Mouse (Mus musculus): ENCODE data around the gene Kcne1. TPM values are rescaled to one million over a fixed set of nuclear protein-coding genes. Genes with fewer than 3 reads are reported as not detected.

Kcne1 gene
- total and polyA plus RNA-seq, 3 experiments = not detected

- H3K9ac ChIP-seq (ENCODE audit: control insufficient read depth, low read depth, low read length, poor library complexity, severe bottlenecking) = no peak overlapping the region
- TF ChIP-seq POLR2A (IDR thresholded peaks at IDR 0.05; ENCODE audit: control insufficient read depth in 1 of 2, insufficient read depth in 1 of 2, low read depth in 1 of 2, low read length in 2 of 2, poor library complexity in 1 of 2) = no peak
- no peak for TF ChIP-seq ETS1 (IDR thresholded peaks at IDR 0.05; ENCODE audit: low read depth, low read length)
- TF ChIP-seq TAL1 (IDR thresholded peaks at IDR 0.05; ENCODE audit: low read length) = no peak
- no peak for TF ChIP-seq SIN3A (IDR thresholded peaks at IDR 0.05; ENCODE audit: low read length)
- DNase-seq (ENCODE audit: low read depth, low spot score) = no peak
- H3K4me1 ChIP-seq (ENCODE audit: control insufficient read depth in 1 of 2, insufficient read depth in 2 of 2, low read length in 2 of 2) = peaks cover 0 to 12% of the 10 kb centered on the region in 2 experiments; a peak in 2 of 4 replicates
- no peaks in the 10 kb centered on the region for H3K9me3 ChIP-seq (replicated peaks; ENCODE audit: insufficient read depth, low read length)
- H3K27me3 ChIP-seq (ENCODE audit: control insufficient read depth in 1 of 2, insufficient read depth in 2 of 2, low read length in 2 of 2) = peaks cover 0 to 4% of the 10 kb centered on the region in 2 experiments; a peak in 2 of 4 replicates
- no peak overlapping the region for H3K27ac ChIP-seq (ENCODE audit: control insufficient read depth, low read depth, low read length)
- peaks cover 0 to 6% of the 10 kb centered on the region in 2 experiments; a peak in 2 of 4 replicates for H3K36me3 ChIP-seq (ENCODE audit: control insufficient read depth in 1 of 2, insufficient read depth in 2 of 2, low read length in 2 of 2)
- no peaks in the 10 kb centered on the region for H3K79me2 ChIP-seq (ENCODE audit: control insufficient read depth, insufficient read depth, low read length, poor library complexity)
- no peak overlapping the region for H3K4me3 ChIP-seq (ENCODE audit: control insufficient read depth in 1 of 2, insufficient read depth in 1 of 2, low read depth in 2 of 2, low read length in 2 of 2)
Observed at GRCm38 (mm10) chr16:92353295-92353694, 6.0 kb downstream of the Kcne1 start.

DNA sequence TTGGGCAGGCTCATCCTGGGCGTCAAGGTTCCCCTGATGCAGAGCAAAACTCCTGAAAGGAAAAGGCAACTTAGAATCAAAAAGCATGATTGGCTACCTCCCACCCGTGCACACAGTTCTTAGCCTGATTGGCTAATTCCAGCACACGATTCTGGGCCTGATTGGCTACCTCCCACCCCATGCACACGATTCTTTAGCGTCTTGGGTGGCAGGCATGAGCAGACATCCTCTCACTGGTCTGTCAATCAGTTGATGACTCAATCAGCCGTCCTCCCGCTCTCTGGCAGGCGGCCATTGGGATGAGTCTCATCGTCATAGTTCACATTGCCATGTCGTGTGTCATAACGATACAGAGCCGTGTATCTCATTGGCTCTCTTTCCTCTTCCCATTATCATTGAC, 10.3 kb downstream of the Kcne1 start:
- TF ChIP-seq SMC3 (IDR thresholded peaks at IDR 0.05; ENCODE audit: low read depth, low read length) (no peak), MXI1 (IDR thresholded peaks at IDR 0.05; ENCODE audit: low read depth, low read length) (no peak), CTCF (IDR thresholded peaks at IDR 0.05 in 2 of 3, conservative IDR thresholded peaks at IDR 0.05 in 1 of 3; ENCODE audit: control insufficient read depth in 1 of 3, insufficient read depth in 1 of 3, low read depth in 2 of 3, low read length in 3 of 3, poor library complexity in 1 of 3, severe bottlenecking in 1 of 3) (no peak), ZC3H11A (IDR thresholded peaks at IDR 0.05; ENCODE audit: low read depth, low read length) (no peak), USF2 (IDR thresholded peaks at IDR 0.05; ENCODE audit: borderline replicate concordance in 1 of 2, insufficient read depth in 1 of 2, low read depth in 1 of 2, low read length in 2 of 2) (no peak), KAT2A (conservative IDR thresholded peaks at IDR 0.05; ENCODE audit: low read depth, low read length) (no peak), USF1 (IDR thresholded peaks at IDR 0.05; ENCODE audit: low read depth, low read length) (no peak), GATA1 (IDR thresholded peaks at IDR 0.05; ENCODE audit: low read depth, low read length) (no peak), JUND (IDR thresholded peaks at IDR 0.05; ENCODE audit: low read depth, low read length) (no peak), ZNF384 (IDR thresholded peaks at IDR 0.05; ENCODE audit: low read depth, low read length) (no peak)
- peaks cover 0 to 4% of the 10 kb centered on the region in 2 experiments; a peak in 2 of 4 replicates for H3K27me3 ChIP-seq (ENCODE audit: control insufficient read depth in 1 of 2, insufficient read depth in 2 of 2, low read length in 2 of 2)
- H3K36me3 ChIP-seq (ENCODE audit: control insufficient read depth in 1 of 2, insufficient read depth in 2 of 2, low read length in 2 of 2) = peaks cover 0 to 2% of the 10 kb centered on the region in 2 experiments; a peak in 1 of 4 replicates
- no peak overlapping the region for H3K27ac ChIP-seq (ENCODE audit: control insufficient read depth, low read depth, low read length)
- peaks cover 0 to 5% of the 10 kb centered on the region in 2 experiments; a peak in 3 of 4 replicates for H3K4me1 ChIP-seq (ENCODE audit: control insufficient read depth in 1 of 2, insufficient read depth in 2 of 2, low read length in 2 of 2)
- peak; percentile 20 for DNase-seq (ENCODE audit: low read depth, low spot score)
- no peaks in the 10 kb centered on the region for H3K79me2 ChIP-seq (ENCODE audit: control insufficient read depth, insufficient read depth, low read length, poor library complexity)
- no peaks in the 10 kb centered on the region for H3K9me3 ChIP-seq (replicated peaks; ENCODE audit: insufficient read depth, low read length)
- H3K4me3 ChIP-seq (ENCODE audit: control insufficient read depth in 1 of 2, insufficient read depth in 1 of 2, low read depth in 2 of 2, low read length in 2 of 2) = no peak overlapping the region
- H3K9ac ChIP-seq (ENCODE audit: control insufficient read depth, low read depth, low read length, poor library complexity, severe bottlenecking) = no peak overlapping the region

DNA sequence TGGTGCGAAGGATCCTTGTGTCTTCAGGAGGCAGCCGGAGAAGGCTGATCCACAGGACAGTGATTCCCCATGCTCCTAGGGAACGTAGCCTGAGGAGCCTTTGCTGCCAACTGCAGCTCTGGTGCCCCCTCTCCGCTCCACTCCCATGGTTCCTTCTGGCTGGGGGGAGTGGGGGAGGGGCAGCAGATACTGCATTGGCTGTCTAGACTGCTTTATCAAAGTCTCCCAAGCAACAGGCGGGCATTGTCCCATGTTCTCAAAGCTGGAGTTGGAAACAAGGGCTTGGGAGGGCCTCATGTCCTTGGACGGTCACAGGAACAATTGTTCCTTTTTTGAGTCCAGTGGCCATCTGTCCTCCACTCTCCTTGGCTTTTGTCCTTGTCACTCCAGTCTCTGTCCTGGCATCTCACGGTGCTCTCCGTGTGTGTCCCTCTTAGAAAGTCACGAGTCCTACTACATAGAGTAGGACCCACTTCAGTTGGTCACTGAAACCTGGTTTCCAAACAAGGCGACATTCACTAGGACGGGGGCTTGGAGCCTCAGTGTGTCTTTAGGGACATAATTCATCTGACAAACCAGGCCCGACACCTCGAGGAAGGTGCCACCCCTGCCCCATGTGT, 12.9 kb downstream of the Kcne1 start:
- Histone ChIP-seq H3K79me2 (ENCODE audit: control insufficient read depth, insufficient read depth, low read length, poor library complexity) (no peaks in the 10 kb centered on the region), H3K27ac (ENCODE audit: control insufficient read depth, low read depth, low read length) (no peak overlapping the region), H3K9me3 (replicated peaks; ENCODE audit: insufficient read depth, low read length) (no peaks in the 10 kb centered on the region), H3K27me3 (ENCODE audit: control insufficient read depth in 1 of 2, insufficient read depth in 2 of 2, low read length in 2 of 2) (no peaks in the 10 kb centered on the region), H3K4me1 (ENCODE audit: control insufficient read depth in 1 of 2, insufficient read depth in 2 of 2, low read length in 2 of 2) (peaks cover 0 to 5% of the 10 kb centered on the region in 2 experiments; a peak in 3 of 4 replicates), H3K9ac (ENCODE audit: control insufficient read depth, low read depth, low read length, poor library complexity, severe bottlenecking) (no peak overlapping the region), H3K36me3 (ENCODE audit: control insufficient read depth in 1 of 2, insufficient read depth in 2 of 2, low read length in 2 of 2) (peaks cover 0 to 5% of the 10 kb centered on the region in 2 experiments; a peak in 1 of 4 replicates), H3K4me3 (ENCODE audit: control insufficient read depth in 1 of 2, insufficient read depth in 1 of 2, low read depth in 2 of 2, low read length in 2 of 2) (no peak overlapping the region)
- no peak for TF ChIP-seq CHD1 (IDR thresholded peaks at IDR 0.05; ENCODE audit: low read depth, low read length)
- TF ChIP-seq POLR2AphosphoS5 (IDR thresholded peaks at IDR 0.05; ENCODE audit: borderline replicate concordance, low read depth, low read length) = no peak
- no peak for TF ChIP-seq MAZ (IDR thresholded peaks at IDR 0.05; ENCODE audit: low read depth, low read length)
- TF ChIP-seq TBP (IDR thresholded peaks at IDR 0.05; ENCODE audit: low read depth, low read length) = no peak
- no peak for TF ChIP-seq BHLHE40 (IDR thresholded peaks at IDR 0.05; ENCODE audit: borderline replicate concordance, low read depth, low read length)
- no peak for TF ChIP-seq MEF2A (IDR thresholded peaks at IDR 0.05; ENCODE audit: extremely low read depth, insufficient replicate concordance, low read depth, low read length, poor library complexity, severe bottlenecking)
- TF ChIP-seq TCF12 (IDR thresholded peaks at IDR 0.05; ENCODE audit: low read depth, low read length) = no peak
- no peak for DNase-seq (ENCODE audit: low read depth, low spot score)
